ENCODE assay signal across 17 mouse cellular contexts in genomic region chr12:32220387-32220786, GRCm38 (mm10). TPM values are rescaled to one million over a fixed set of nuclear protein-coding genes. Genes with fewer than 3 reads are reported as not detected.
DNase-seq lines count a peak whose midpoint lies in the region.
"Had no signal": no experiment of that assay in that cellular context is flagged by ENCODE, and none has a peak within 500 bp of the region (broad histone marks: within the 10 kb centered on the region; RNA-seq: fewer than 3 reads in every experiment).

No protein-coding gene starts in this region.

- intact Hi-C loops in gastrocnemius, postnatal 14 days (cut with DNase I; ENCODE audit: low total_unique reads), result no loop called here

- peak; percentile 53 to 74 for DNase-seq in cerebellum, postnatal 10 days
- DNase-seq in cerebellum, adult 9-10 months, result no peak
- DNase-seq in gastrocnemius, postnatal 14 days, result peak; percentile 15
- DNase-seq in gastrocnemius, adult 18-20 months (ENCODE audit: low spot score), result no peak
- DNase-seq in testis, postnatal 10 days (ENCODE audit: low spot score), result peak; percentile 50
- no peak for DNase-seq in testis, postnatal 14 days (ENCODE audit: low spot score)
- no peak for DNase-seq in right cerebral cortex, postnatal 36 days (ENCODE audit: low spot score in 2 of 2)
- DNase-seq: cerebellum, adult 2 months; embryo, embryonic 11 days; heart, postnatal 36 days; kidney, adult 11 months; kidney, postnatal 14 days; layer of hippocampus, adult 9-11 months; lung, embryonic 14.5 days; lung, postnatal 14 days; right cerebral cortex, postnatal 4 days; thymus, postnatal 4 days had no signal

RNA-seq across cellular contexts. Expression of gene Pik3cg, which starts 11.9 kb away (rescaled TPM):
- total RNA-seq in gastrocnemius, postnatal 14 days (2021), result 1 to 10 TPM; 1.5 TPM
- total RNA-seq in gastrocnemius, adult 18-20 months (2021), result under 1 TPM; 0.37 to 0.57 TPM

Comparison
In these comparisons a context has a peak if more than half of its experiments do, and no peak if none do; other contexts are left out.
1. DNase-seq: peak in cerebellum, postnatal 10 days (2 of 2), gastrocnemius, postnatal 14 days (single experiment) and testis, postnatal 10 days (single experiment); none in cerebellum, adult 9-10 months (single experiment), gastrocnemius, adult 18-20 months (single experiment), testis, postnatal 14 days (single experiment) and right cerebral cortex, postnatal 36 days (0 of 2).